Mouse (Mus musculus) heart, embryonic 11.5 days (tissue): ENCODE measurements around the gene Gper1. TPM values are rescaled to one million over a fixed set of nuclear protein-coding genes. Genes with fewer than 3 reads are reported as not detected.

Source experiments
- ATAC-seq: fragments of 200-750 bp; cut with Nextera tagmentation; replicated peaks from 2 replicates; pipeline ENCODE4 v1.8.0; 2017; ENCODE audit warnings: moderate library complexity; ENCODE audit not compliant: insufficient number of reproducible peaks, low FRiP score, low TSS enrichment
- H3K27ac ChIP-seq: fragments of 300-500 bp; sonication (generic); 2 replicates; pipeline ENCODE4 v1.5.1; 2014; ENCODE audit warnings: mild to moderate bottlenecking, low read depth, low read length
- H3K27me3 ChIP-seq: fragments of 300-500 bp; sonication (generic); 2 replicates; pipeline ENCODE4 v1.6.1; 2014; ENCODE audit warnings: mild to moderate bottlenecking, low read length, mixed read lengths; ENCODE audit not compliant: control insufficient read depth, insufficient read depth
- H3K36me3 ChIP-seq: fragments of 300-500 bp; sonication (generic); 2 replicates; pipeline ENCODE4 v1.6.1; 2014; ENCODE audit warnings: mild to moderate bottlenecking, low read length, moderate library complexity, mixed read lengths; ENCODE audit not compliant: control insufficient read depth, insufficient read depth
- H3K4me1 ChIP-seq: fragments of 300-500 bp; sonication (generic); 2 replicates; pipeline ENCODE4 v1.6.1; 2014; ENCODE audit warnings: low read length; ENCODE audit not compliant: control insufficient read depth, insufficient read depth
- H3K4me2 ChIP-seq: fragments of 300-500 bp; sonication (generic); 2 replicates; pipeline ENCODE4 v1.6.1; 2014; ENCODE audit warnings: mild to moderate bottlenecking, moderate library complexity
- H3K4me3 ChIP-seq: fragments of 300-500 bp; sonication (generic); 2 replicates; pipeline ENCODE4 v1.5.1; 2014; ENCODE audit warnings: low read depth, low read length
- H3K9ac ChIP-seq: fragments of 300-500 bp; sonication (generic); 2 replicates; pipeline ENCODE4 v1.6.1; 2014; ENCODE audit warnings: mild to moderate bottlenecking, low read depth, low read length, moderate library complexity
- H3K9me3 ChIP-seq: fragments of 300-500 bp; sonication (generic); replicated peaks from 2 replicates; pipeline ENCODE4 v1.6.1; 2016; ENCODE audit warnings: low read length; ENCODE audit not compliant: control insufficient read depth
- WGBS: fragments of 180-500 bp; shearing (Covaris S2); extraction: QIAGEN DNeasy Blood & Tissue Kit; methylation state at CpG from one replicate; pipeline ENCODE4 v1.1.7; 2014; ENCODE audit not compliant: insufficient replicate concordance; 5-methylcytosine and 5-hydroxymethylcytosine counted together
- polyA plus RNA-seq: library from polyadenylated mRNA; unstranded; fragments of >200 nt; fragmentation: Nextera tagmentation; extraction: Ambion mirVana; gene quantifications from 2 replicates; pipeline ENCODE4 v1.2.1, GENCODE M21; 2014

The Gper1 gene
- polyA plus RNA-seq, 1 experiment from 2014 or later = 0.57 TPM

DNA sequence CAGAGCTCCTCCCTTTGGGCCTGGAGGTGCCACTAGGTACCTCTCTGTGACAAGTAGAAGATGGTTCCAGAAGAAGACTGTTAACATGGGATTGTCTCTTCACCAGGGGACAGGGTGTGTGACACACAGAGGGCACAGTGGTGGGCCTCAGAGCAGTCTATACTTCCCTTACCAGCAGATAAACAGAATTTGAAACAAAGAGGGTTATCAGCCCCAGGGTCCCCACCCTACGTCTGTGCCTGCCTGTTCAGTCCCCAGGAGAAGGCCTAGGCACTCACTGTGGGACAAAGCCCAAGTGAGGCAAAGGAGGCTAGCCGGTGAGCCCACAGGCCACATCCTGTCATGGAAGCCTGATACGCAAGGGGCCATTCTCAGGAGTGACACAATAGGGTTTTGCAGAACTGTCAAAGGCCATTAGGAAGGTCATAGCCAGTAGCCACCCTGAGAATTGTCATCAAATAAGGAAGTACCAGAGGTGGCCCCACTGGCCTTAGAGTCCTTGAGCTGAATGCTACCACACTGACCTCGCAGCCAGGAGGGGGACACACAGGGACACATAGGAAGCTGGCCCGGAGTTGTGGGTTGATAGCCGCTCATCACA is 18.1 kb upstream of the Gper1 start, which contains the start of gene C130050O18Rik:
C130050O18Rik (plus strand) TSS at position 480 of the 601 bp plus-strand sequence.
- no peak for ATAC-seq
- Histone ChIP-seq H3K4me3 (no peak within 1 kb of the TSS), H3K27me3 (peaks cover 4% of the 10 kb centered on the region), H3K4me2 (no peak within 1 kb of the TSS), H3K36me3 (no peaks in the 10 kb centered on the region), H3K4me1 (peaks cover 23% of the 10 kb centered on the region), H3K27ac (peak within 1 kb of the TSS; percentile 29; the same call in 1 of the 2 replicates), H3K9me3 (no peaks in the 10 kb centered on the region), H3K9ac (no peak within 1 kb of the TSS)
- 61% methylated on average over 6 of the region's 6 CpGs for WGBS

DNA sequence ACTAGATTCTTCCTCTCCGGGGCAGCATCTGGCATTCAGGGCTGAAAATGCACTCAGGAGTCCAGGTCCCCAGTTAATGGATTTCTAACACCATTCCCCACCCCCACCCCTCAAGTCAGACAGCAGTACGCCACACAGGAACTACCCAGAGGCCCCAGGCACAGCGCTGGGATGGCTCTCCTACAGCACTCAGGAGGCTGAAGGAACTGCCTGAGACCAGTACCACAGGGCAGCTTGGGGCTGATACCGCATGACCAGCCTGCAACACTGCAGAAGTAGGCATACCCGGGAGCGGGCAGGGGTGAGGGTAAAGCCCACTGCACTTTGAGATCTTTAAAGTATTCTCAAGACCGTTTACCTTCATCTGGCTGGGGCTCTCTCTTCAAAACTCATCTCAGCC is 17.5 kb upstream of the Gper1 start:
- peaks cover 4% of the 10 kb centered on the region for H3K27me3 ChIP-seq
- H3K27ac ChIP-seq = no peak overlapping the region
- peaks cover 28% of the 10 kb centered on the region for H3K4me1 ChIP-seq
- no peak overlapping the region for H3K4me3 ChIP-seq
- H3K9me3 ChIP-seq = no peaks in the 10 kb centered on the region
- no peak for ATAC-seq
- WGBS = 70% methylated on average over 7 of the region's 7 CpGs
- H3K36me3 ChIP-seq = no peaks in the 10 kb centered on the region
- H3K4me2 ChIP-seq = no peak overlapping the region
- no peak overlapping the region for H3K9ac ChIP-seq

DNA sequence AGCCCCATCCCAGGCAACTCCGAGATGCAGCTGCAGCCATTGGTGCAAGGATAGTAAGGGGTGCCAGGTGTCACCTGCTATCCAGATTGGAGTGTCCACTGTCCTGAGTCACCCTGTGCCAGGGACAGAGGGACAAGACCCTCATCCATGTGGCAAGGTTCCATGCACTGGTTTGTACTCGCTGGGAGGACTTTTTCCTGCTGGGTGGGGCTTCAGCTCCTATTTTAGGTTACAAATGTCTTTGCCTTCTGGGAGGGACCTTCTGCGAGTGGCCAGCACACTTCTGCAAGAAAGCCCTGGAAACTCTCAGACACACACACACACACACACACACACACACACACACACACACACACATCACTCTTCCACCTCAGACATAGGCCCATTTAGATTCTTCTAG is 17.0 kb upstream of the Gper1 start:
- H3K4me2 ChIP-seq = no peak overlapping the region
- no peak for ATAC-seq

DNA sequence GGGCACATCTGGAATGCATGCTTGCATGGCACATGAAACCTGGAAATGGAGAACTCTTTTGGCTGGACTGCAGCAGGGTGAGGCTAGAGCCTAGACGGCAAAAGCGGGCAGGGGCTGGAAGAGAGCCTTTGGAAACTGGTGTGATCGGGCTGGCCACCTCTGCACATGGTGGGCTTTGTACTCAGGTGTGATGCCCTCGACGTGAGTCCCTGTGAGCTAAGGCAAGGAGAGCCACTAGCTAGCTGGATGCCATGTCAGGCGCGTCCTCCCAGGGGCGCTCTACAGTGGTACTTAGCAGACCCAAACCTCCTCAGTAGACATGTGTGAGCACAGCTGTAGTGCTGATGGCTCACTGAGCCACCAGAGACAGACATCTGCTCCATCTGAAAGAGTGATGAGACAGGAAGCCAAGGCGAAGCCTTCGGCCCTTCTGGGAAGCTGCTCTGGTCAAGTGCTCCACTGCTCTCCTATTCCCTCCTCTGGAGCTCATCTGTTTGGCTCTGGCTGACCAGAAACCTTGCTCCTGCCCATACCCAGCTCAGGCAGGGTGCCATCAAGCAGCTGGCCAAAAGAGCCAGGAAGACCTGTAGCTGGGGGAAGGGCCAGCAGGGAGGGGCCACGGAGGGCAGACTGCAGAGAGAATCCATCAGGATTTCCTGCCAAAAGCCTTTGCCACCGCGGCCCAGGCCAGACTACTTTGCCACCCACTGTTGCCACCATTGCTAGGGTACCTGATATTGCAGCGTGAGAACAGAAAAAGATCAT is 15.6 kb upstream of the Gper1 start:
- H3K27me3 ChIP-seq = peaks cover 15% of the 10 kb centered on the region
- no peak overlapping the region for H3K27ac ChIP-seq
- no peak overlapping the region for H3K4me3 ChIP-seq
- no peak for ATAC-seq
- H3K4me2 ChIP-seq = no peak overlapping the region; the same call in 1 of the 2 replicates
- WGBS = 84% methylated on average over 14 of the region's 14 CpGs
- peaks cover 29% of the 10 kb centered on the region for H3K4me1 ChIP-seq
- no peaks in the 10 kb centered on the region for H3K9me3 ChIP-seq
- no peak overlapping the region for H3K9ac ChIP-seq
- H3K36me3 ChIP-seq = no peaks in the 10 kb centered on the region

More for the DNA sequence above, 17.0 kb upstream of the Gper1 start:
- peaks cover 6% of the 10 kb centered on the region for H3K27me3 ChIP-seq
- H3K4me3 ChIP-seq = no peak overlapping the region
- H3K9ac ChIP-seq = no peak overlapping the region
- 68% methylated on average over 3 of the region's 3 CpGs for WGBS
- no peaks in the 10 kb centered on the region for H3K9me3 ChIP-seq
- H3K4me1 ChIP-seq = peaks cover 29% of the 10 kb centered on the region
- no peaks in the 10 kb centered on the region for H3K36me3 ChIP-seq
- no peak overlapping the region for H3K27ac ChIP-seq

DNA sequence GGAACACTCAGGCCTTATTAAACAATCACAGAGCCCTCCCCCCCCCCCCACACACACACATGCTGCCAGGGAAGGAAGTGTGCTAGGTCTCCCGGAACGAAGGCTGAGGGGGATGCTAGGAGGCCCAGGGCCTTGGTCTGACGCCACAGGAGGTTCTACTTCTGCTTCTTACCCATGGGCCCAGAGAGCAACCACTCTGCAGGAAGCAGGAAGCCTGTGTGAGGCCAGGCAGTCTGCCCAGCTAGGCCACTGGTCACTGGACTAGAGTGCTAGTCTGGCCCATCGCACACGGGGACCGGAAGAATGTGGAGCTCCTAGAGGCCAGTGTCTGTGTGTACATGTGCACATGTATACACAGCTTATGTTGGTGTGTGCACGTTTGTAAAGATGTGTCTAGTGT is 14.4 kb upstream of the Gper1 start:
- H3K9ac ChIP-seq = no peak overlapping the region
- no peaks in the 10 kb centered on the region for H3K9me3 ChIP-seq
- WGBS = 83% methylated on average over 7 of the region's 7 CpGs
- no peak overlapping the region for H3K4me2 ChIP-seq
- no peaks in the 10 kb centered on the region for H3K36me3 ChIP-seq
- H3K27me3 ChIP-seq = peaks cover 19% of the 10 kb centered on the region
- H3K4me3 ChIP-seq = no peak overlapping the region
- no peak for ATAC-seq
- no peak overlapping the region for H3K27ac ChIP-seq
- peaks cover 29% of the 10 kb centered on the region for H3K4me1 ChIP-seq

DNA sequence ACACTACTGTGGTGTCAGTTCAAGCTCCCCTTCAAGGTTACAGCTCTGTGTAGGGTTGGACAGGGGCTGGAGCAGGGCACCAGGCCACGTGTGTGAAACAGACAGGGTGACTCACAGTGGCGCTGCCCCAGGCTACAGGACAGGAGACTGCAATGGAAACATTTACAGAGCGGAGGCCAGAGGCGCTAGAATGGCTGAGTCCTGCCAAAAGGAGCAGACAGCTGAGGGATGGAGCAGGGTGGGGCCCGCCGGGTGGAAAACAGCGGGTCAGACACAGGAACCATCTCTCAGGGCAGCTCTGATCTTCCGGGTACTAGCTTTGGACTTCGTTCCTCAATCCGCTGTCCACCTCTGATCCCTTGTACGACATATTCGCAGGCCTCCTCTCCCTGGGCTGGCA is 13.5 kb upstream of the Gper1 start:
- Histone ChIP-seq H3K36me3 (no peaks in the 10 kb centered on the region), H3K9me3 (no peaks in the 10 kb centered on the region), H3K27ac (peak overlapping the region; percentile 22), H3K4me1 (peaks cover 29% of the 10 kb centered on the region), H3K4me3 (no peak overlapping the region), H3K4me2 (no peak overlapping the region), H3K9ac (0 out of 2 replicates have a peak overlapping the region, but pooled peaks have one; percentile 22), H3K27me3 (peaks cover 28% of the 10 kb centered on the region)
- 67% methylated on average over 12 of the region's 12 CpGs for WGBS
- peak; percentile 40 for ATAC-seq

DNA sequence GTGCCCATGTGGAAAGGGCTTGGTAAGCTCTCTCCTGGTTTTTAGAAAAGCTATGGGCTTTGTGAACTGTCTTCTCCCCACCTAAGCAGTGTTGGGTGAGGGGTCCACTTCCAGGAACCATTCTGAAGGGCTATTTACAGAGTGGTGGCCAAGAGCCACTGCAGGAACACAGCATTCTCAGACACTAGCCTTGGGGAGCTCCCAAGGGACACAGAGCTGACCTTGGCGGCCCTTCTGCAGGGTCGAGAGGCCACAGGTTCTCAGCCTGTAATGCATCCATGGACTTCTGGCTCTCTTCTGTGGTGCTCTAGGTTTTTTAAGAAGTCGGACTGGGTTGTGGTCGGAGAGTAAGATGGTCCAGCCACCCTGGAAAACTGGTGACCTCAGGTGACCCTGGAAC is 12.9 kb upstream of the Gper1 start:
- Histone ChIP-seq H3K9me3 (no peaks in the 10 kb centered on the region), H3K4me1 (peaks cover 24% of the 10 kb centered on the region), H3K4me2 (no peak overlapping the region), H3K27ac (no peak overlapping the region), H3K9ac (no peak overlapping the region), H3K27me3 (peaks cover 34% of the 10 kb centered on the region), H3K36me3 (no peaks in the 10 kb centered on the region), H3K4me3 (no peak overlapping the region)
- 77% methylated on average over 4 of the region's 4 CpGs for WGBS
- ATAC-seq = no peak

DNA sequence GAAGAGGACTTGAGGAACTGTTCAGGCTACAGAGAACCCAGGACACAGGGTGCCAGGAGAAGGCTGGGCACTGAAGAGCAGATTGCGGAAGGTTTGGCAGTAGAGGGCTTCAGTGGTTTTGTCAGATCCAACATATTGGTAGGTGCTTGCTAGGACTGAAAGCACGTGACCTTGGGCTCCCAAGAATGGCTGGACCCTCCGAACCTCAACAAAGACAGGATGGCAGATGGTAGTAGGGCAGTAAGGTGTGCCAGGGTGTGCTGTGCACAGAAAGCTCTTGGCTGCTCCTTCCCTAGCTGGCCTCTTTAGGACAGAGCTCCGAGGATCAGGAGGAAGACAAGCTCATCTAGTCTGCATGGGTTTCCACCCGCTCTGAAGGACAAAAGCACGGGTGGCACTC is 11.8 kb upstream of the Gper1 start:
- no peak overlapping the region for H3K27ac ChIP-seq
- no peak overlapping the region for H3K9ac ChIP-seq
- peaks cover 16% of the 10 kb centered on the region for H3K4me1 ChIP-seq
- no peak for ATAC-seq
- H3K27me3 ChIP-seq = peaks cover 42% of the 10 kb centered on the region
- 87% methylated on average over 6 of the region's 6 CpGs for WGBS
- H3K4me3 ChIP-seq = no peak overlapping the region
- H3K9me3 ChIP-seq = no peaks in the 10 kb centered on the region
- H3K36me3 ChIP-seq = no peaks in the 10 kb centered on the region
- H3K4me2 ChIP-seq = no peak overlapping the region
